Mouse (Mus musculus): ENCODE results near the gene Tsga10ip. TPM values are rescaled to one million over a fixed set of nuclear protein-coding genes. Genes with fewer than 3 reads are reported as not detected.

Gene Tsga10ip
- total and polyA plus RNA-seq, 2 experiments from 2014 or later, result 0.10 TPM; not detected in 1

DNA sequence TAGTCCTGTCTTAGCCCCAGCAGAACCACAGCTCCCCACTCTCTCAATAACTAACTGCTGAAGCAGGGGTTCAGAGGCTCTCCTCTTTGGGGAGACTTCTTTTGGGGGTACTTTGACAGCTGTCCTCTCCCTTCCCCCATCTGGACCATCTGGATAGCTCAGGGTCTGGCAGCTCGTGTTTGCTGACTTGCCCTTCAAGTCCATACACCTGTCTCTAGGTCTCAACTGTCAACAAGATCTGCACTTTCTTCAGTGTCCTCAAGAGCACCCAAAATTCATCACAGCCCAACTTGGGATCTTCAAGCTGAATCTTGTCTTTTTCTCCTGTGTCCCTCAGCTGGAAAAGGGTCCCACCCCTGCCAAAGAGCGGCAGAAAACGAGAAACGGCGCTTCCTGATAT is 19.5 kb upstream of the Tsga10ip start:
- DNase-seq (ENCODE audit: low spot score), result no peak
- ATAC-seq (ENCODE audit: low FRiP score), result no peak
- Histone ChIP-seq H3K4me3 (ENCODE audit: low read depth, low read length) (no peak overlapping the region), H3K9me3 (ENCODE audit: low read length) (no peaks in the 10 kb centered on the region), H3K4me2 (ENCODE audit: low read depth, low read length, poor library complexity, severe bottlenecking) (no peak overlapping the region), H3K36me3 (ENCODE audit: insufficient read depth, low read length) (peaks cover 40% of the 10 kb centered on the region), H3K27ac (ENCODE audit: low read depth, low read length) (no peak overlapping the region), H3K4me1 (ENCODE audit: insufficient read depth, low read length) (peaks cover 20% of the 10 kb centered on the region), H3K9ac (replicated peaks; ENCODE audit: low read length, poor library complexity, severe bottlenecking) (no peak overlapping the region), H3K27me3 (ENCODE audit: insufficient read depth, low read length) (no peaks in the 10 kb centered on the region)
- WGBS, result 88% methylated on average over 5 of the region's 5 CpGs
- no peak for TF ChIP-seq CTCF (IDR thresholded peaks at IDR 0.05)

DNA sequence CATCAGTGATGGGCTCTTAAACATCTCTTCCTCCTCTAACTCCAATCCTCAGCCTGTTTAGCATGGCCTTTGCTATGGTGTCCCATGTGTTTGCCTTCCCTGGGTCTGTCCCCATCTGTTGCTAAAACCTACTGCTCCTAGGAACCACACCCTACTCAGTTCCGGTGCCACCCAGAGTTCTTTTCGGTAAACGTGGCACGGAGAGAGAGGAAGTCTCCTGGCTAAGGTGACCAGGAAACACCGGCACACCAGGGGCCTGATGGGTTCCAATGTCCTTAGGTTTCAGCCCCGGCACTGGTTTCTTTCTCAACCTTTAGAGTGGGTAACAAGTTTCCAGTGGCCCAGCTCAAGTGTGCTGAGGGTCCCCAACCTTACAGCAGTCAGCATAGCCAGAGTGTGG is 18.3 kb upstream of the Tsga10ip start:
- DNase-seq (ENCODE audit: low spot score) (no peak), ATAC-seq (ENCODE audit: low FRiP score) (no peak)
- Histone ChIP-seq H3K9me3 (ENCODE audit: low read length) (no peaks in the 10 kb centered on the region), H3K9ac (replicated peaks; ENCODE audit: low read length, poor library complexity, severe bottlenecking) (no peak overlapping the region), H3K36me3 (ENCODE audit: insufficient read depth, low read length) (peaks cover 31% of the 10 kb centered on the region), H3K4me3 (ENCODE audit: low read depth, low read length) (no peak overlapping the region), H3K27me3 (ENCODE audit: insufficient read depth, low read length) (no peaks in the 10 kb centered on the region), H3K4me2 (ENCODE audit: low read depth, low read length, poor library complexity, severe bottlenecking) (no peak overlapping the region), H3K4me1 (ENCODE audit: insufficient read depth, low read length) (peaks cover 10% of the 10 kb centered on the region), H3K27ac (ENCODE audit: low read depth, low read length) (no peak overlapping the region)
- TF ChIP-seq CTCF (IDR thresholded peaks at IDR 0.05), result no peak
- WGBS, result 94% methylated on average over 6 of the region's 6 CpGs

DNA sequence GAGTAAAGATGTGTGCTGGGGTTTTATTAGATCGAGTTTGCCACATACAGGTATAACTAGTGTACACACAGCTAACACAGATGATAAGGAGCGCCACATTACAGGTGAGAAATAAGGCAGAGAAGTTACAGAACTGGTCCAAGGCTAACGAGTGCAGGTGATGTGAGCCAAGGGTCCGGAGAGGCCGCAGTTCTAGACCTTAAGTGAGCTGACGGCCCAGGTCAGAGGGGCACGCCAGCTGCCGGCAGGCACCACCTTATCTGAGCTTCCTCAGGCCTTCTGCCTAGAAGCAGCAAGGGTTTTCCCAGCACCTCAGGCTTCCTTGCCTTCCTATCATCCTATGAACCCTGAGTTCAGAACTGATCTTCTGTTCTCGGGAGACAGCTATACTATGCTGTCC is 17.3 kb upstream of the Tsga10ip start:
- Histone ChIP-seq H3K4me3 (ENCODE audit: low read depth, low read length) (no peak overlapping the region), H3K4me1 (ENCODE audit: insufficient read depth, low read length) (peaks cover 10% of the 10 kb centered on the region; the same call in 1 of the 2 replicates), H3K27me3 (ENCODE audit: insufficient read depth, low read length) (no peaks in the 10 kb centered on the region), H3K36me3 (ENCODE audit: insufficient read depth, low read length) (peaks cover 31% of the 10 kb centered on the region), H3K4me2 (ENCODE audit: low read depth, low read length, poor library complexity, severe bottlenecking) (no peak overlapping the region), H3K9ac (replicated peaks; ENCODE audit: low read length, poor library complexity, severe bottlenecking) (no peak overlapping the region), H3K27ac (ENCODE audit: low read depth, low read length) (no peak overlapping the region), H3K9me3 (ENCODE audit: low read length) (no peaks in the 10 kb centered on the region)
- WGBS, result 97% methylated on average over 9 of the region's 9 CpGs
- DNase-seq (ENCODE audit: low spot score) (no peak), ATAC-seq (ENCODE audit: low FRiP score) (no peak)
- no peak for TF ChIP-seq CTCF (IDR thresholded peaks at IDR 0.05)

DNA sequence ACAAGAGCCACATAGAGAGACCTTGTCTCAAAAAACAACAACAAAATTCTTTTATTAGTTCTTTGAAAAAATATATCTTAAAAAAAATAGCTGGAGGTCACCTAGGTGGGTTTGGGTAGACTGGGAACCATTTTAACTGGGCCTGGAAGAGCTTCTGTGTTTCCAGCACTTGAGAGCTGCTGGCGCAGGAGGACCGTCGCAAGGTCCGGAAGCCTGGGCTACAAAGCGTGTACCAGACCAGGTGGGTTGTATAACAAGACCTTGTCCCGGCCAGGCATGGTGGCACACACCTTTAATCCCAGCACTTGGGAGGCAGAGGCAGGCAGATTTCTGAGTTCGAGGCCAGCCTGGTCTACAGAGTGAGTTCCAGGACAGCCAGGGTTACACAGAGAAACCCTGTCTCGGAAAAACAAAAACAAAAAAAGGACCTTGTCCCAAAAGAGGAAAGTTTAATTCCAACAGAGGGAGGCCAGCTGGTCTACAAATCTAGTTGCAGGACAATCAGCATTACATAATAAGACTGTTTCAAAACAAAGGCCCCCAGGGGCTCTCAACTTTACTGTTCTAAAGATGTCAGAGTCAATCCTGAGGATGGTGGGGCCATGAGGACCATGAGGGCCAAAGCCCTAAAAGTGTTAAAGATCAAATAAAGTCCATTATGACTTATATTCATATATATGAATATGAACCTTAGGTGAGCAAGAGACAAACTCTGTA is 16.6 kb upstream of the Tsga10ip start:
- Histone ChIP-seq H3K9me3 (ENCODE audit: low read length) (no peaks in the 10 kb centered on the region), H3K4me3 (ENCODE audit: low read depth, low read length) (no peak overlapping the region), H3K9ac (replicated peaks; ENCODE audit: low read length, poor library complexity, severe bottlenecking) (no peak overlapping the region), H3K4me1 (ENCODE audit: insufficient read depth, low read length) (peaks cover 10% of the 10 kb centered on the region; the same call in 1 of the 2 replicates), H3K27me3 (ENCODE audit: insufficient read depth, low read length) (no peaks in the 10 kb centered on the region), H3K4me2 (ENCODE audit: low read depth, low read length, poor library complexity, severe bottlenecking) (no peak overlapping the region), H3K36me3 (ENCODE audit: insufficient read depth, low read length) (peaks cover 31% of the 10 kb centered on the region), H3K27ac (ENCODE audit: low read depth, low read length) (no peak overlapping the region)
- DNase-seq (ENCODE audit: low spot score), result no peak
- TF ChIP-seq CTCF (IDR thresholded peaks at IDR 0.05), result no peak
- ATAC-seq (ENCODE audit: low FRiP score), result no peak
- 92% methylated on average over 8 of the region's 8 CpGs for WGBS

DNA sequence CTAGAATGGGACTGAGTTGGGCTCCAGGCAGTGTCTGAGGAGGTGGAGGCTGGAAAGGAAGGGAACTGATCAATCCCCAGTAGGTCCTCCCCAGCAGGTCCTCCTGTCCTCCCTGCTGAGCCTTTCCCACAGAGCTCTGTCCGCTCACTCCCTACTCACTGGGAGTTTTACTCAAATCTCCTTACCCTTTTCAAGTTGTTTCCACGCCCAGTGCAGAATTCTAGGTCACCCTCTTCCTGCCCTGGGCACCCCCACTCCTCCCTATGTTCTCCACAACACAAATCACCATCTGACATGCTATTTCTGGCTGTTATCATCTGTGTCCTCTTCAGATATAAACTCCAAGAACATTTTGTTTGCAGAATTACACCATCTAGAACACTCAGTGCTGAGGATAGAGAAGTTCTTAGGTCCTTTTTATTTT is 12.2 kb upstream of the Tsga10ip start:
- no peak overlapping the region for H3K9ac ChIP-seq (replicated peaks; ENCODE audit: low read length, poor library complexity, severe bottlenecking)
- H3K27me3 ChIP-seq (ENCODE audit: insufficient read depth, low read length), result no peaks in the 10 kb centered on the region
- 0 out of 2 replicates have a peak, but pooled peaks cover 6% of the 10 kb centered on the region for H3K36me3 ChIP-seq (ENCODE audit: insufficient read depth, low read length)
- WGBS, result 47% methylated on average over 2 of the region's 2 CpGs
- H3K9me3 ChIP-seq (ENCODE audit: low read length), result no peaks in the 10 kb centered on the region
- H3K4me2 ChIP-seq (ENCODE audit: low read depth, low read length, poor library complexity, severe bottlenecking), result no peak overlapping the region
- no peak overlapping the region for H3K27ac ChIP-seq (ENCODE audit: low read depth, low read length)
- no peaks in the 10 kb centered on the region for H3K4me1 ChIP-seq (ENCODE audit: insufficient read depth, low read length)
- no peak for DNase-seq (ENCODE audit: low spot score)
- H3K4me3 ChIP-seq (ENCODE audit: low read depth, low read length), result no peak overlapping the region
- ATAC-seq (ENCODE audit: low FRiP score), result no peak
- TF ChIP-seq CTCF (IDR thresholded peaks at IDR 0.05), result no peak

DNA sequence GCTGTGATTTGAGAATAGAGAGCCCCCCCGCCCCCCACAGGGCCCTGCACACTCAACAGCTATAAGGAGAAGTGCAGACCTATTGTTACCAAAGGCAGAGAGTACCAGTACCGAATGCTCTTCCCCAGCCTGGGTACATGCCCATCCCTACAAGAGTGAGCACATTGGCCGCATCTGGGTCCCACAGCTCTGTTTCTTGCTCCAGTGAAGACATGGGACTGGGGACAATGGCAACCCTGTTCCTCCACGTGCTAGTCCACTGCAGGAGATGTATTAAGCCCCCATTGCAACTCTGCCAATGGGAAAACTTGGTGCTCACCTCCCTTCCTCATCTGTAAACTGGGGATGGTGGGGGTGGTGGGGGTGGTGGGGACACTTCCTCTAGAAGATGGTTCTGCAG is 11.5 kb upstream of the Tsga10ip start:
- Histone ChIP-seq H3K27me3 (ENCODE audit: insufficient read depth, low read length) (no peaks in the 10 kb centered on the region), H3K9me3 (ENCODE audit: low read length) (no peaks in the 10 kb centered on the region), H3K9ac (replicated peaks; ENCODE audit: low read length, poor library complexity, severe bottlenecking) (no peak overlapping the region), H3K4me3 (ENCODE audit: low read depth, low read length) (no peak overlapping the region), H3K27ac (ENCODE audit: low read depth, low read length) (no peak overlapping the region), H3K36me3 (ENCODE audit: insufficient read depth, low read length) (0 out of 2 replicates have a peak, but pooled peaks cover 6% of the 10 kb centered on the region), H3K4me2 (ENCODE audit: low read depth, low read length, poor library complexity, severe bottlenecking) (no peak overlapping the region), H3K4me1 (ENCODE audit: insufficient read depth, low read length) (no peaks in the 10 kb centered on the region)
- TF ChIP-seq CTCF (IDR thresholded peaks at IDR 0.05), result no peak
- no peak for DNase-seq (ENCODE audit: low spot score)
- 68% methylated on average over 4 of the region's 4 CpGs for WGBS
- no peak for ATAC-seq (ENCODE audit: low FRiP score)
